Mouse (Mus musculus) neural tube, embryonic 14.5 days (tissue): ENCODE data around the gene Gpr107. TPM values are rescaled to one million over a fixed set of nuclear protein-coding genes. Genes with fewer than 3 reads are reported as not detected.

ENCODE experiments used
- ATAC-seq: fragments of 200-750 bp; cut with Nextera tagmentation; 2 replicates; pipeline ENCODE4 v1.8.0; 2017; ENCODE audit warnings: low read depth, mild to moderate bottlenecking, moderate TSS enrichment, moderate library complexity
- H3K27ac ChIP-seq: fragments of 300-500 bp; sonication (generic); 2 replicates; pipeline ENCODE4 v1.5.1; 2014; ENCODE audit warnings: low read depth, mild to moderate bottlenecking, control low read depth, low read length, moderate library complexity, mixed read lengths
- H3K27me3 ChIP-seq: fragments of 300-500 bp; sonication (generic); 2 replicates; pipeline ENCODE4 v1.6.1; 2014; ENCODE audit warnings: low read length; ENCODE audit not compliant: control insufficient read depth, insufficient read depth
- H3K36me3 ChIP-seq: fragments of 300-500 bp; sonication (generic); 2 replicates; pipeline ENCODE4 v1.6.1; 2014; ENCODE audit warnings: low read length, mixed read lengths; ENCODE audit not compliant: control insufficient read depth, insufficient read depth
- H3K4me1 ChIP-seq: fragments of 300-500 bp; sonication (generic); 2 replicates; pipeline ENCODE4 v1.6.1; 2014; ENCODE audit warnings: low read length; ENCODE audit not compliant: control insufficient read depth, insufficient read depth
- H3K4me2 ChIP-seq: fragments of 300-500 bp; sonication (generic); 2 replicates; pipeline ENCODE4 v1.6.1; 2014; ENCODE audit warnings: mild to moderate bottlenecking, low read depth, low read length, control low read depth
- H3K4me3 ChIP-seq: fragments of 300-500 bp; sonication (generic); 2 replicates; pipeline ENCODE4 v1.5.1; 2014; ENCODE audit warnings: low read depth, low read length, control low read depth, mixed read lengths
- H3K9ac ChIP-seq: fragments of 300-500 bp; sonication (generic); replicated peaks from 2 replicates; pipeline ENCODE4 v1.6.1; 2014; ENCODE audit warnings: low read depth, mild to moderate bottlenecking, control low read depth, low read length, mixed read lengths
- H3K9me3 ChIP-seq: fragments of 300-500 bp; sonication (generic); 2 replicates; pipeline ENCODE4 v1.6.1; 2016; ENCODE audit warnings: low read length; ENCODE audit not compliant: control insufficient read depth
- WGBS: fragments of 180-500 bp; shearing (Covaris S2); extraction: QIAGEN DNeasy Blood & Tissue Kit; methylation state at CpG from one replicate; pipeline ENCODE4 v1.1.7; 2014; 5-methylcytosine and 5-hydroxymethylcytosine counted together
- polyA plus RNA-seq: library from polyadenylated mRNA; unstranded; fragments of >200 nt; fragmentation: Nextera tagmentation; extraction: Ambion mirVana; gene quantifications from 2 replicates; pipeline ENCODE4 v1.2.1, GENCODE M21; 2014

The Gpr107 gene
- polyA plus RNA-seq, 1 experiment from 2014 or later, result 24.2 TPM

DNA sequence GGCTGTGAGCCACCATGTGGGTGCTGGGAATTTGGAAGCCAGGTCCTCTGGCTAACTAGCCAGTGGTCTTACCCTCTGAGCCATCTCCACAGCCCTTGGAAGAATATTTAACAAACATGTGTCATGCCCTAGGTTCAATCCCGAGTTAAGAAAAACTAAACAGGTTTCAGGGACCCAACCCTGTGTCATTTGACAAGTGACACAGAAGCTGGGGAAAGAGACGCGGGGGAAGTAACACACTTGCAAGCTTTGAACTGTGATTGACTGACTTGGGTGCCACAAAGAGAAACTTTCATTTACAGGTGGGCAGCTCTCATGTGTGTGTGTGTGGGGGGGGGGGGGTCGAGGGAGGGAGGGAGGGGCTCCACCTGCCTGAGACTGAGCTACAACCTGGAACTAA, 18.1 kb upstream of the Gpr107 start:
- 73% methylated on average over 4 of the region's 4 CpGs for WGBS

GRCm38 (mm10) chr2:31135512-31135931, 16.6 kb upstream of the Gpr107 start:
- H3K36me3 ChIP-seq, result no peaks in the 10 kb centered on the region
- H3K27ac ChIP-seq, result no peak overlapping the region
- ATAC-seq, result no peak
- peaks cover 10% of the 10 kb centered on the region; the same call in 1 of the 2 replicates for H3K4me1 ChIP-seq
- 74% methylated on average over 13 of the region's 13 CpGs for WGBS
- H3K9me3 ChIP-seq, result no peaks in the 10 kb centered on the region
- no peak overlapping the region for H3K4me3 ChIP-seq
- no peak overlapping the region for H3K9ac ChIP-seq
- no peaks in the 10 kb centered on the region for H3K27me3 ChIP-seq
- no peak overlapping the region for H3K4me2 ChIP-seq

More for the DNA sequence above, 18.1 kb upstream of the Gpr107 start:
- Histone ChIP-seq H3K27me3 (no peaks in the 10 kb centered on the region), H3K4me2 (no peak overlapping the region), H3K9me3 (no peaks in the 10 kb centered on the region), H3K9ac (no peak overlapping the region), H3K36me3 (no peaks in the 10 kb centered on the region), H3K4me1 (peaks cover 3% of the 10 kb centered on the region; the same call in 1 of the 2 replicates), H3K4me3 (no peak overlapping the region), H3K27ac (no peak overlapping the region)
- ATAC-seq, result no peak

DNA sequence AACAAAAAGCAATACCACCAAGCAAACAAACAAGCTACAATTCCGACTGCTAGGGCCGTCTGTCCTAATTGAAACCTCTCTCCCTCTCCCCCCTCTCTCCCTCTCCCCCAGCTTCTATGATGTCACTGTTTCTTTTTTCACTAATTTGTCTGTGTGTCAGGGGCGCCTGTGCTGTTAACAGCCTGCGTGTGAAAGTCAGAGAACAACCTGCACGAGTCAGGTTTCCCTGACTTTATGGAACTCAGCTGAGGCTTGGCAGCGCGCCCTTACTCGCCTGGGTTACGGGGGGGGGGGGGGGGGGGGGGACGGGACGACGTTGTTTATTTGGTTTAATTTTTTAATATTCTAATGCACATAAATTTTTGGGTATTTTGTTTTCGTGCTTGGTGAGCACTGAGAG, 15.8 kb upstream of the Gpr107 start:
- Histone ChIP-seq H3K4me3 (no peak overlapping the region), H3K36me3 (no peaks in the 10 kb centered on the region), H3K9me3 (no peaks in the 10 kb centered on the region), H3K9ac (no peak overlapping the region), H3K4me1 (peaks cover 15% of the 10 kb centered on the region; the same call in 1 of the 2 replicates), H3K4me2 (no peak overlapping the region), H3K27ac (no peak overlapping the region), H3K27me3 (no peaks in the 10 kb centered on the region)
- 61% methylated on average over 13 of the region's 13 CpGs for WGBS
- ATAC-seq, result no peak

DNA sequence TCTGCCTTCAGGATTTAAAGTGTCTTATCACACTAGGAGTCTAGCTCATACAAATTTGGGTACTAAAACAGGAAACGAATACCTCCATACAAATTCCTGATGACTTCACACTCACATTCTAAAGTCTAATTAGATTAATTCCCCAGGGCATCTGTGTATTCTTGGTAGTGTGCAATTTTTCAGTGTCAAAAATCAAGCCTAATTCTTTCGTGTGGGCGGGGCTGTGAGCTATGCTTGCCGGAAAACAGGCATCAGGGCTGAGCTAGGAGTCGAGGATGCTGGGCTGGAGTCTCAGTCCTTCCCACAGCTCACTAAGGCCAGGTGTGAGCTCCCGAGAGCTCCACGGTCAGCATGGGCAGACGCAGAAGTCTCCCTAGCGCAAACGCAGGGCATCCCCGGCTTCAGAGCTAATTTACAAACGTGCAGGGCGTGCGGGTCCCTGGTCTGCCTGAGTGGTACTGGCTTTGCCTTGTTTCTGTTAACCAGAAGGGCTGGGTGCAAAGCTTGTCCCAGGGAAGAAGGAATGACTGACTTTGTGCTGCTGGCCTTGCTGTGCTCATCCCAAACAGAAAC, 15.0 kb upstream of the Gpr107 start:
- Histone ChIP-seq H3K4me1 (peaks cover 15% of the 10 kb centered on the region; the same call in 1 of the 2 replicates), H3K9me3 (no peaks in the 10 kb centered on the region), H3K4me3 (no peak overlapping the region), H3K36me3 (no peaks in the 10 kb centered on the region), H3K9ac (no peak overlapping the region), H3K27me3 (no peaks in the 10 kb centered on the region), H3K4me2 (no peak overlapping the region), H3K27ac (no peak overlapping the region)
- ATAC-seq, result no peak
- 70% methylated on average over 14 of the region's 14 CpGs for WGBS

DNA sequence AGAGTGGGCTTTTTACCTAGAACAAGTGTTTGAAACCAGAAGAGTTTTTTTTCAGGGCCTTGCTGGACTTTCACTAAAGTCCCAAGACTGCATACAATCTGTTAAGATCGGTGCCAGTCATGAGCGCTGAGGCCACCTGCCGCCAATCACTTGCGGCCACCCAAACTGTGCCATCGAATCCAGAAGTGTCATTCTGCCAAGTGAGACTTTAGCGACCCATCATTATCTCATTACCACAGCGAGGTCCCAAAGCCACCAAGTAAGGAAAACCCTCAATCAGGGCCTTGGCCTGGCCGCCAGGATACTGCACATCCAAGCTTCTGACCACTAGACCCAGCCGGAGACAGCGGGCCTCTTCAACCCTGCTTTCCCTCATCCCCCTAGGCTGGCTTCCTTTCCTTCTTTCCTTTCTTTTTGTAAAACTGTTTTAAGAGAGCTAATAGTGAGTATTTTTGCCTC, 12.9 kb upstream of the Gpr107 start:
- peaks cover 11% of the 10 kb centered on the region; the same call in 1 of the 2 replicates for H3K4me1 ChIP-seq

DNA sequence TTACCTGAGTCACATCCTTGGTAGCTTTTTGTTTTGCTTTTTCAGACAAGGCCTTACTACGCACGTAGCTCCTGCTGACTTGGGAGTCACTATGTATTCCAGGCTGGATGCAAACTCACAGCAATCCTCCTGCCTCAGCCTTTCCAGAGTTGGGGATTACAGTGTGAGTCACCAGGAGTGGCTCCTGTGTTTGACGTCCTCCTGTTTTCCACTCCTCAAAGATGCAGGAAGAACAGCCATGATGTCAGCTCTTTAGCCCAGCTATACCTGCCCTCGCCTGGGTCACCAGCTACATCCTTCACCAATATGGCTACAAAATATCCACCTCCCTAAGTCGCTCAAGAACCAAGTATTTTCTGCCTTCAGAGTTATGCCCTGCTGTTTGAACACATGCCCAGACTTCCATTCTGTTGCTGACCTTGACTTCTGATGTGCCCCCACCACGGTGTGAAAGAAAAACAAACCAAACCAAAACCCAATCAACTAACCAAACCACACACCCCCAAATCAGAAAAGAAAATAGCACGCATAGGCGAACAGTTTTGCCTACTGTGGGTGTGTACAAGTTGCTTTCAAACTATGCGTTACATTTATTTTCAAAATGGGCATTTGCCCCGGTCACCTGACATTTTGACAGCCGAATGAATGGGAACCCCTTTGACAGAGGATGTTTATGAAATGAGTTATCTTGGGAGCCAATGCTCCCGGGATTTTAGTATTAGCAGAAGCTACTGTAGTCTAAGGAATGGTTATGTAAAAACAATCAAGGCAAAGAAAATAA, 11.9 kb upstream of the Gpr107 start:
- peak overlapping the region; percentile 86 for H3K4me3 ChIP-seq
- peaks cover 11% of the 10 kb centered on the region; the same call in 1 of the 2 replicates for H3K4me1 ChIP-seq
- H3K9ac ChIP-seq, result peak overlapping the region; percentile 90
- H3K27me3 ChIP-seq, result no peaks in the 10 kb centered on the region
- no peak for ATAC-seq
- no peaks in the 10 kb centered on the region for H3K9me3 ChIP-seq
- H3K4me2 ChIP-seq, result peak overlapping the region; percentile 90
- H3K27ac ChIP-seq, result no peak overlapping the region
- 83% methylated on average over 12 of the region's 12 CpGs for WGBS
- no peaks in the 10 kb centered on the region for H3K36me3 ChIP-seq

More for the DNA sequence above, 12.9 kb upstream of the Gpr107 start:
- Histone ChIP-seq H3K9me3 (no peaks in the 10 kb centered on the region), H3K27me3 (no peaks in the 10 kb centered on the region), H3K4me2 (no peak overlapping the region), H3K36me3 (no peaks in the 10 kb centered on the region), H3K4me3 (no peak overlapping the region), H3K27ac (no peak overlapping the region), H3K9ac (no peak overlapping the region)
- WGBS, result 82% methylated on average over 10 of the region's 10 CpGs
- ATAC-seq, result no peak

GRCm38 (mm10) chr2:31140772-31141073, 11.4 kb upstream of the Gpr107 start:
- 4% methylated on average over 10 of the region's 10 CpGs for WGBS
- ATAC-seq, result 0 out of 2 replicates have a peak, but pooled peaks have one; percentile 10
- H3K27ac ChIP-seq, result 0 out of 2 replicates have a peak overlapping the region, but pooled peaks have one; percentile 22
- H3K4me3 ChIP-seq, result peak overlapping the region; percentile 86
- H3K9ac ChIP-seq, result peak overlapping the region; percentile 90
- no peaks in the 10 kb centered on the region for H3K9me3 ChIP-seq
- H3K4me2 ChIP-seq, result peak overlapping the region; percentile 90
- H3K27me3 ChIP-seq, result no peaks in the 10 kb centered on the region
- no peaks in the 10 kb centered on the region for H3K36me3 ChIP-seq
- H3K4me1 ChIP-seq, result peaks cover 11% of the 10 kb centered on the region; the same call in 1 of the 2 replicates

DNA sequence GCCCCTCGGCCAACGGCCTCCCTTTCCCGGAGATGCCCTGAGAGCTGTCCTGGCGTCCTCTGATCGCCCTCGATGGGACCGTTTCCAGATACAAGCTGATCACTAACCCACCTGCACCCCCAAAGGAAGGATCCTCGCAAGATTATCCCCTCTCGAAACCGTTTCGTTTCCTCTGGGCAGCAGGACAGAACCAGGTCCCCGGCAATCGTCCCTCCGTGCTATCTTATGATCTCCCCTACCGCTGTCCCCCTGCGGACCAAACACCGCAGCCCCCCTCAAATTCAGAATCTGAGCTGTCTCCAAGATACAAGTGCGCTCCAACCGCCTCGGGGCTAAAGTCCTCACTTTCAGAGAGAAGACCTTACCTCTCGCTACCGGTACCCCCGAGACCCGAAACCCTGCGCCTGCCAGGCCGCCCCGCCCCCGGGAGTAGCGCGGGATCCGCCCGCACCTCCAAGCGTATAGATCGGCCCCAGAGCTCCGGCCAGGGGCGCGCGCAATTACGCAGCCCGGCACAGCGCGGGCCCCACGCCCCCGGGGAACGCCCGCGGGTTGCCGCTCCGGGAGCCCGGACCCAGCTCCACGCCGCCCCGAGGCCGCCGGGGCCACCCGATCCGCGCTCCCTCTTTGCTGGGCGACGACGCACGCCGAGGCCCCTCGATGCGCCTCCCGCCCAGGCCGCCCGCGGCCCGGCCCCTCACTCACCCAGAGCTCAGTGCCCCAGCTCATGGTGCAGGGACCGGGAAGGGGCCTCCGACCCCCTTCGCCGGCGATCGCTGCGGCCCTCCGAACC, 10.8 kb upstream of the Gpr107 start:
- under 1% methylated on average over 71 of the region's 78 CpGs for WGBS
- Histone ChIP-seq H3K4me3 (peak overlapping the region; percentile 86), H3K4me2 (peak overlapping the region; percentile 90), H3K27ac (peak overlapping the region; percentile 85), H3K4me1 (peaks cover 11% of the 10 kb centered on the region; the same call in 1 of the 2 replicates), H3K9me3 (no peaks in the 10 kb centered on the region), H3K36me3 (peaks cover 2% of the 10 kb centered on the region; the same call in 1 of the 2 replicates), H3K27me3 (no peaks in the 10 kb centered on the region), H3K9ac (peak overlapping the region; percentile 90)
- ATAC-seq, result peak; percentile 75
